Mouse (Mus musculus): ENCODE results near the gene Slc3a1.

GRCm38 (mm10) chr17:85018344-85018743 is 9.8 kb upstream of the Slc3a1 start:
- no peak; the same call in 1 of the 2 replicates for TF ChIP-seq GATA1 (IDR thresholded peaks at IDR 0.05; ENCODE audit: low read length)
- no peak for TF ChIP-seq TAL1 (IDR thresholded peaks at IDR 0.05; ENCODE audit: low read length)
